Mouse (Mus musculus) stomach, postnatal 0 days (tissue): Measurements from ENCODE around the gene Vwf. TPM values are rescaled to one million over a fixed set of nuclear protein-coding genes. Genes with fewer than 3 reads are reported as not detected.

ENCODE experiments used
- ATAC-seq: fragments of 200-750 bp; cut with Nextera tagmentation; 2 replicates; pipeline ENCODE4 v1.8.0; 2017; ENCODE audit not compliant: low FRiP score, low TSS enrichment
- DNase-seq: peaks from one replicate; pipeline ENCODE4 v3.0.0-alpha.2; 2016; ENCODE audit warnings: low spot score
- H3K27ac ChIP-seq: fragments of 300-500 bp; sonication (generic); replicated peaks from 2 replicates; pipeline ENCODE4 v1.5.1; 2014; ENCODE audit warnings: mild to moderate bottlenecking, control low read depth
- H3K27me3 ChIP-seq: fragments of 300-500 bp; sonication (generic); 2 replicates; pipeline ENCODE4 v1.6.1; 2014; ENCODE audit warnings: low read length; ENCODE audit not compliant: control insufficient read depth, insufficient read depth
- H3K36me3 ChIP-seq: fragments of 300-500 bp; sonication (generic); 2 replicates; pipeline ENCODE4 v1.6.1; 2014; ENCODE audit warnings: low read length, mixed read lengths; ENCODE audit not compliant: control insufficient read depth, insufficient read depth
- H3K4me1 ChIP-seq: fragments of 300-500 bp; sonication (generic); replicated peaks from 2 replicates; pipeline ENCODE4 v1.6.1; 2014; ENCODE audit warnings: antibody characterized with exemption; ENCODE audit not compliant: control insufficient read depth, insufficient read depth
- H3K4me2 ChIP-seq: fragments of 300-500 bp; sonication (generic); replicated peaks from 2 replicates; pipeline ENCODE4 v1.6.1; 2014; ENCODE audit warnings: low read depth, mild to moderate bottlenecking, control low read depth, moderate library complexity
- H3K4me3 ChIP-seq: fragments of 300-500 bp; sonication (generic); 2 replicates; pipeline ENCODE4 v1.5.1; 2014; ENCODE audit warnings: low read depth, low read length, control low read depth
- H3K9ac ChIP-seq: fragments of 300-500 bp; sonication (generic); 2 replicates; pipeline ENCODE4 v1.6.1; 2014; ENCODE audit warnings: mild to moderate bottlenecking, low read length, control low read depth, mixed read lengths
- H3K9me3 ChIP-seq: fragments of 300-500 bp; sonication (generic); 2 replicates; pipeline ENCODE4 v1.6.1; 2016; ENCODE audit warnings: low read length; ENCODE audit not compliant: control insufficient read depth
- CTCF ChIP-seq: IDR thresholded peaks from 2 replicates; pipeline ENCODE4 v1.5.1; 2016; ENCODE audit warnings: antibody characterized with exemption, low read depth, mild to moderate bottlenecking, moderate library complexity
- EP300 ChIP-seq: optimal IDR thresholded peaks from 2 replicates; pipeline ENCODE3; 2016; ENCODE audit warnings: antibody characterized with exemption
- WGBS: fragments of 180-500 bp; shearing (Covaris S2); extraction: QIAGEN DNeasy Blood & Tissue Kit; methylation state at CpG from one replicate; pipeline ENCODE4 v1.1.7; 2014; 5-methylcytosine and 5-hydroxymethylcytosine counted together
- polyA plus RNA-seq: library from polyadenylated mRNA; unstranded; fragments of >200 nt; fragmentation: Nextera tagmentation; extraction: Ambion mirVana; gene quantifications from 2 replicates; pipeline ENCODE4 v1.2.1, GENCODE M21; 2015

The Vwf gene
- polyA plus RNA-seq, 1 experiment from 2014 or later, result 7.8 TPM

GRCm38 (mm10) chr6:125564812-125565281 lies 18.3 kb downstream of the Vwf start:
- Histone ChIP-seq H3K9me3 (no peaks in the 10 kb centered on the region), H3K4me1 (no peaks in the 10 kb centered on the region), H3K27ac (no peak overlapping the region), H3K36me3 (no peaks in the 10 kb centered on the region), H3K4me2 (no peak overlapping the region), H3K27me3 (no peaks in the 10 kb centered on the region), H3K4me3 (no peak overlapping the region), H3K9ac (no peak overlapping the region)
- 54% methylated on average over 7 of the region's 7 CpGs for WGBS
- no peak for ATAC-seq
- peak; percentile 36 for DNase-seq
- no peak for TF ChIP-seq CTCF
- TF ChIP-seq EP300, result no peak

GRCm38 (mm10) chr6:125565326-125565725 lies 18.8 kb downstream of the Vwf start:
- Histone ChIP-seq H3K4me2 (no peak overlapping the region), H3K27ac (no peak overlapping the region), H3K36me3 (no peaks in the 10 kb centered on the region), H3K4me3 (no peak overlapping the region), H3K4me1 (no peaks in the 10 kb centered on the region), H3K9ac (no peak overlapping the region), H3K9me3 (no peaks in the 10 kb centered on the region), H3K27me3 (no peaks in the 10 kb centered on the region)
- 77% methylated on average over 6 of the region's 6 CpGs for WGBS
- DNase-seq (no peak), ATAC-seq (no peak)
- TF ChIP-seq CTCF, result no peak
- no peak for TF ChIP-seq EP300

- H3K4me2 ChIP-seq, result no peak overlapping the region
- no peak overlapping the region for H3K4me3 ChIP-seq
- TF ChIP-seq CTCF (no peak), EP300 (no peak)
- no peak overlapping the region for H3K27ac ChIP-seq
- WGBS, result 82% methylated on average over 3 of the region's 3 CpGs
- H3K4me1 ChIP-seq, result no peaks in the 10 kb centered on the region
- H3K9me3 ChIP-seq, result no peaks in the 10 kb centered on the region
- H3K27me3 ChIP-seq, result no peaks in the 10 kb centered on the region
- ATAC-seq (no peak), DNase-seq (no peak)
- H3K9ac ChIP-seq, result no peak overlapping the region
- H3K36me3 ChIP-seq, result no peaks in the 10 kb centered on the region
Observed at GRCm38 (mm10) chr6:125566656-125567055, 20.1 kb downstream of the Vwf start.

GRCm38 (mm10) chr6:125568381-125568780 lies 21.8 kb downstream of the Vwf start:
- Histone ChIP-seq H3K4me3 (no peak overlapping the region), H3K9me3 (no peaks in the 10 kb centered on the region), H3K27me3 (no peaks in the 10 kb centered on the region), H3K4me1 (peaks cover 6% of the 10 kb centered on the region), H3K9ac (no peak overlapping the region), H3K4me2 (no peak overlapping the region), H3K36me3 (no peaks in the 10 kb centered on the region), H3K27ac (no peak overlapping the region)
- DNase-seq (peak; percentile 63), ATAC-seq (0 out of 2 replicates have a peak, but pooled peaks have one; percentile 9)
- 59% methylated on average over 2 of the region's 2 CpGs for WGBS
- TF ChIP-seq CTCF, result no peak
- no peak for TF ChIP-seq EP300

GRCm38 (mm10) chr6:125572291-125573188 lies 26.0 kb downstream of the Vwf start:
- ATAC-seq (peak; percentile 69), DNase-seq (peak; percentile 87)

More at GRCm38 (mm10) chr6:125572291-125573188, 26.0 kb downstream of the Vwf start:
- 7% methylated on average over 18 of the region's 18 CpGs for WGBS
- peak overlapping the region; percentile 48 for H3K4me2 ChIP-seq
- peaks cover 8% of the 10 kb centered on the region for H3K4me1 ChIP-seq
- peak overlapping the region; percentile 19; the same call in 1 of the 2 replicates for H3K4me3 ChIP-seq
- peak overlapping the region; percentile 39; the same call in 1 of the 2 replicates for H3K9ac ChIP-seq
- no peaks in the 10 kb centered on the region for H3K36me3 ChIP-seq
- no peaks in the 10 kb centered on the region for H3K9me3 ChIP-seq
- no peak for TF ChIP-seq EP300
- no peak for TF ChIP-seq CTCF
- H3K27ac ChIP-seq, result peak overlapping the region; percentile 96
- no peaks in the 10 kb centered on the region for H3K27me3 ChIP-seq
